Mouse (Mus musculus) frontal cortex, adult (tissue): ENCODE measurements at regions not wholly inside any gene's neighbourhood (a gene's known extent, or its start where the extent isn't known, plus 50 kb on each side); places are given as distances from the start of the nearest gene placed in this dataset.
A peak's percentile ranks its signal among the peaks of the same experiment; 100 is the strongest.

ENCODE experiments used
- ATAC-seq: cut with Nextera tagmentation; 2 replicates; pipeline ENCODE4 v1.9.2; 2017; ENCODE audit warnings: mild to moderate bottlenecking, moderate library complexity, mixed read lengths; ENCODE audit not compliant: low TSS enrichment

DNA sequence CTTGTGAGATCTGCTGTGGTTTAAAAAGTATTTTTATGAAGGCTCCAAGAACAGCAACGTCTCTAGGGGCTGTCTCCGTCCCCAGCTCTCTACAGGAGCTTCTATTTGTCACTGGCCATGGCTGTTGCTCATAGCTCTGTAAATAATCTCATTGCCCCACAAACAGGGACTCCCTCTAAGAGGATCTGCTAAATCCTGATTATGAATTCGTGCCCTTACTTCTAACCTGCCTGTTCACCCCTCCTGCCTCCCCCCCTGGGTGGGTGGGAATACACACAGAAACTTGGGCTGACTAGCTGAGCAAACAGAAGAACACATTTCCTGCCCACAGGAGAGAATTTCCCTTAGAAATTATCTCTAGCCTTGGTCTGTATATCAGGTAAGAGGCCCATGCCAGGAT is 155.9 kb upstream of the Ncam1 start:
- ATAC-seq, result no peak

DNA sequence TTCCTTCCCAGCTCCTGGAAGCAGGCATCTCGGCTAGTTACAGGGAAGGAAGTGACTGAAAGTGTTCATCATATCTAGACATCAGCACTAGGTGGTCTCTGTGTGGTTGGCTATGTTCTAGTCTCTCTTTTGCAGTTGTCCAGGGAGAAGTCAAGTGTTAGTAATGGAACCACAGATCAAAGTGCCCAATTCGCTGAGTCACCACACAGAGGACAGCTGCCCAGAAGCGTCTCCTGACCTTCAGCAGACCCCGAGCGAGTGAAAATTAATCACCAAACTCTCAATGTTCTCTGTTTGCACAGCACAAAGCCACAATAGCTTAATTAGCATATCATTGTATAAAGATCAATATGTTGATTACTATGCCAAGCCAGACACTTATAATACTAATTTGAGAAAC is 151.6 kb upstream of the Ncam1 start:
- ATAC-seq, result no peak

DNA sequence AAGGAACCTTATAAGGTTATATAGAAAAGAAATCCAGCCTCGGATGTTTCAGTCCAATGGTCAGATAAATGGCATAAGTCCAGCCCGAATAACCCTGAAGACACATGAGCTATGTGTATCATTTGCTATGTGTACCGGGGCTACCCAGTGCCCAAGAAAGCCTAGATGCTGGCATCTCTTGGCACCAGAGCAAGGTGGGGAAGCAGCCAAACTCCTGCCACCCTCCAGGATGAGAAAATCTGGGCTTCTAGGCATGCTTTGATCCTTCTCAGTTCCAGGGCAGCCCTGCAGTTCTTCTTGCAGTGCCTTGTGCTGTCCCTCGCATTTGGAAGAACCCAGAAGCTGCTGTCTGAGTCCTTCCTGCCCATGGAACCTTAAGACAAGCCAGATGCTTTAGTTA is 149.8 kb upstream of the Ncam1 start:
- no peak for ATAC-seq

DNA sequence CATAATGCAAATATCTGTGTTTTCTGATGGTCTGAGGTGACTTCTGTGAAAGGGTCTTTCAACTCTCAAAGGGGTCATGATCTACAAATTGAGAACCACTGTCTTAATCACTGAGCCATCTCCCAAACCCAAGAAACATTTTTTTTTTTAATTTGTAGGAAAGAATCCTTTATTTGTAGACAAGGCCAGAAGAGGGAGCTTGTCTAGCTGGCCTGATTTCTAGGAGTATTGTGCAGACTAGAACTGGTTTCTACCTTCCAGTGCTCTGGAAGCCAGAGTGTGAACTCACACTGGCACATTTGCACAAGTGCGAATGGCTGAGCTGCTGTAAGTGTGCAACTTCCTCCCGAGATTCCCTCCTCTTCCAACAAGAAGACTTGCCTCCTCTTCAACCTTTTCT is 148.1 kb upstream of the Ncam1 start:
- ATAC-seq, result no peak

DNA sequence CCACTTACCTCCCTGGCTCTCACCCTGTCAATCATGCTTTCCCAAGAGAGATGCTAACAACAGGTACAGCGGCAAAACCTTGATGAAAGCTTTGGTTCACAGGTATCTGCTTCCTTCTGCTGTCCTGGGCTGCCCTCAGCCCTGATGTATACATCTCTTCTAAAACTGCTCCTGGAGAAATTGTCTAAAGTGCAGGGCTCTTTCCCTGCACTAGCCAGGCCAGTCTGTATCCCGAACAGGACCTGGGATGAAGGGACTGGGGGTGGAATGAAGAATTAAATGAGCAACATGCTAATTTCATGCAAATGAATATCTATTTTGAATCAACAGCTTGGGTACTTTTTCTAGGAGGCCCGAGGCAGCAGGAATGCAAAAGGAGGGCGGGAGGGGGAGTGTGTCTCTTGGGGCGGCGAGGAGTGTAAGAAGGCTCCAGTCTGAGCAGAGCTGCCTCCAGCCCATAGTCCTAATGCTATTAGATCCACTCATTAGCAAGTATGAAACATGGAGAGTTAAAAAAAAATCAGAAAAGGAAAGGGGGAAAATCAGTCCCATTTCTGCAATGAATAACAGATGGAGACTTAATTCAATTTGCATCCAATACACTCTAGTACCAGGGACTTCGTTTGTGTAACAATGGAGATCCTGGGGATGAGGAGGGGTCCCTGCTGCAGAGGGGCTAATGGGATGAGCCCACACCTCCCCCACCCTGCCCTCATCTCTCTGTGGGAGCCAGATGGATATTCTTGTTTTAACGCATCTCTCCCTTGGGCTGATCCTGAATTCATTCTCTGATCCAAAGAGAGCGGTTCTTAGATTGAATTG is 137.0 kb upstream of the Ncam1 start:
- ATAC-seq, result peak; percentile 93

DNA sequence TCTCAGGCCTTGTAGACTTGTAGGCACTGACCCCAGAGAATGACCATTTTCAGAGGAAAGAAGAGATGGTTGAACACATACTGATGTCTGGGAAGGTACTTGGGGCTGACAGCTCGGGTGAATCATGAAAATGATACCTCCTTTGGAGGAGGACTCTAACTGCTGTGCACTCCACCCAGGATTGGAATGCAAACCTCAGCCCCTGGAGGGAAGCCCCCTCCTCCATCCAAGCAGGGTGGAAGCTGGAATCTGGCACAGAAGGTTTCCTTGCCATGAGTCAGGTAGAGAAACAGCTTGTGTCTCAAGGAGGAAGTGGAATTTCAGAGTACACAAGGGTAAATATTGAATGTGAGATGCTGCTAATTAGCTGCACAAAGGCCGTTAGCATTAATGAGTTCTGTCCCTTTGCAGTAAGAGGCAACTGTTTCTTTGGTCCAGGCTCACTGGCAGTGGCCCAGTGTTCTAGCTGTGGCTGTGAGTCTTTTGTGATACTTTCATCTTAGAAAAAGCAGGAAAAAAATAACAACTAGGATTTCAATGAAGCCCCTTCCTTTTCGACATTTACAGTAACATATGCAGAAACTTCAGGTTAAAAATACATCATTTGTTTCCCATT is 129.4 kb upstream of the Ncam1 start:
- no peak for ATAC-seq

DNA sequence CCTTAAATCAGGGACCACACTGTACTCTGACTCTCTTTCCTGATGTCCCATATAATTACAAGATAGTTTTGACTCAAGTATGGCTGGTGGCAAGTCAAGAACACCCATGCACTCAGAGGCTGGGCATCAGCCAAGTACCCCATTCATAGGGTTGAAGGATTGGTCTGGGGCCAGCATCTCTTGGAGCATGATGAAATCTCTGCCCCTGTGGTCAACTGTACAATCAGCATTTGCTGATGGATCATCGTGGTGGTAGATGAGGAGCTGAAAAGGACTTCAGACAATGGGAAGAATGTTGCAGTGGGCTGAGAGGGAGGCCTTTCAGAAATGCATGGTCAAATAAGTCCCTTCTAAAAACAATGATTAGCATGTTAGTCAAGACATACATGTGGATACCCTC is 128.6 kb upstream of the Ncam1 start:
- ATAC-seq, result no peak

DNA sequence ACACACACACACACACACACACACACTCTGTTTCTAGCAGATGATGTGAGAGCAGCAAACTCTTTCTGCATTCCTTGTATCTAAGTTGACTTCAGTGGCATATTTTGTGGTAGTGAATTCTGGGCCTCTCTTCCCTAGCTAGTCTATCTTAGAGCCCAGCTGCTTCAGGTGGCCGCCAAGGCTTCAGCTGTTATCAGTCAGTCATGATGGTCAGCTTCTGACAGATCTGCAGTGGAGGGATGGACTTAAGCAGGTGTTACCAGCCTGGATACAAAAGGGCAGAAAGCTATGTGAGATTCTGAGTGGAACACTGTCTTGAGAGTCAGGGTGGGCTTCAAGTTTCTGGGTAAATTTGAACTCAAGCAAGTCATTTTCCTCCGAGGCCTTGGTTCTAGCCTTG is 127.1 kb upstream of the Ncam1 start:
- no peak for ATAC-seq

DNA sequence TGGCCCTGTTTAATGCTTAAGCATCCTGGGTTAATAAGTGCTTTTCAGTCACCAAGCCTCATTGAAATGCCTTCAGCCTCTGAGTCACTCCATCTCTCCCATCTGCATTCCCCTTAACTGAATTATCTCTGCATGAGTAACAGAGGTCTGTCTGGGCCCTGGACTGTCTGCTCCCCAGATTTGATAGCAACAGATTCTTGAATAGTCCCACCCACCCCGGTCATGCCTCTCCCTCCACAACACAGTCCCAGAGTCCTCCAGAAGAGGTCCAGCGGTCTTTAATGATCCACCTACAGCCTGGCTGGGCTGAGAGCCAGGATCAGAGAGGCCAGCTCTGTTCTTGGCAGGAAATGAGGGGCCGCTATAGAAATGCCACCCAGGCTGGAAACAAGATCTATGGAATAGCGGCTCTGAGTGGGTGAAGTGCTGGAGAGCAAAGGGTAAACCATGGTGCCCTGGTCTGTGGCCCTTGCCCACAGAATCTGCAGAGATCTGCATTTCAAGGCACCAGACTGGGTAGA is 125.3 kb upstream of the Ncam1 start:
- ATAC-seq, result no peak

DNA sequence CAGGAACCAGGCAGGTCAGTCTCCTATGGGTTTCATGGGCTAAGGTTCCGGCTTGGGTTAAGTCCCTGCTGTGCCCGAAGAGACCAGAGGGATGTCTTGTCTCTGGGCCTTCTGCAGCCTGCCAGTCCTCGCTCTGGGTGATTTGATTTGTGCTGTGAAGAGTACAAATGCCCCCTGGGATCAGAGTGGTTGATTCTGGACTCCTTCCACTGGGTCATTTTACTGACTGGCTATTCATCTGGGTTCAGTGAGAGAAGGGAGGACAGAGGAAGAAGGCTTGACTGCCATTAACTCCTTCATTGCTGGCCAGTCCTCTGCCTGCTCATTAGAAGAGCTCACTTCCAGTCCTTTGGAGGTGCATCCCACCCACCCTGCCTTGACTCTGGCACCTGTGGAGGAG is 124.0 kb upstream of the Ncam1 start:
- no peak for ATAC-seq

DNA sequence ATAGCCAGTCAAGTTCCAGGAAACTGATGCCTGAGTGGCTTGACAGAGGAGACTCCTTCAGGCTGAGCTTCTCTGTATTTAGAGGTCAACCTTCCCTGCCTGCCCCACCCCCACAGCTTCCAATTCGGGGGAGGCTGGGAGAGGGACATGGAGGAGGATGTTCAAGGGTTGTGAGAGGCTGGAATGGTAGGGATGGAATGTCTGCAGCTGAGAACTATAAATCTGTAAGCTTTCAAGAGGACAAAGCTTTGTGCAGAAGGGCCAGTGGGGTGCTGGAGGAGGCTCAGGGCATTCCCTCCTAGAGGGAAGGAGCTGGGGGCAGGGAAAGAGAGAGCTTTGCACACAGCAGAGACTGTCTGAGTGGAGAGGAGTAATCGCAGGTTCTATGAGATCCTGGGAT is 123.4 kb upstream of the Ncam1 start:
- no peak for ATAC-seq

DNA sequence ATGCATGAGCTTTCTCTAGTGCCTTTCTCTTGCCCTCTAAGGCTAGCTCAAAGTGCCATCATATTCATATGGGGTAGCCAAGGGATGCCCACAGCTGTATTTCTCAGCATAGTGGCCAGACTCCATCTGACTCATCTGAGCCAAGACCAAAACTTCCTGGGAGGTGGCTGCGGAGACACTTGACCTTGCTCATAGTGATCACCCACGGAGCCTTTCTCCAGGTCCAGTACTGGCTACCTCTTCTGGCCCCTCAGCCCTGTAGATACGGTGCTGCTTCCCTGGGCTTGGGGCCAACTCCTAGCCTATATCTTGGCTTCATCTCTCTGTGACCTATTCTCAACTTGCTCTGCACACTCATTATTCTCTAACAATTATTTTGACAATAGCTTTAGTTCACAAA is 122.6 kb upstream of the Ncam1 start:
- ATAC-seq, result no peak

DNA sequence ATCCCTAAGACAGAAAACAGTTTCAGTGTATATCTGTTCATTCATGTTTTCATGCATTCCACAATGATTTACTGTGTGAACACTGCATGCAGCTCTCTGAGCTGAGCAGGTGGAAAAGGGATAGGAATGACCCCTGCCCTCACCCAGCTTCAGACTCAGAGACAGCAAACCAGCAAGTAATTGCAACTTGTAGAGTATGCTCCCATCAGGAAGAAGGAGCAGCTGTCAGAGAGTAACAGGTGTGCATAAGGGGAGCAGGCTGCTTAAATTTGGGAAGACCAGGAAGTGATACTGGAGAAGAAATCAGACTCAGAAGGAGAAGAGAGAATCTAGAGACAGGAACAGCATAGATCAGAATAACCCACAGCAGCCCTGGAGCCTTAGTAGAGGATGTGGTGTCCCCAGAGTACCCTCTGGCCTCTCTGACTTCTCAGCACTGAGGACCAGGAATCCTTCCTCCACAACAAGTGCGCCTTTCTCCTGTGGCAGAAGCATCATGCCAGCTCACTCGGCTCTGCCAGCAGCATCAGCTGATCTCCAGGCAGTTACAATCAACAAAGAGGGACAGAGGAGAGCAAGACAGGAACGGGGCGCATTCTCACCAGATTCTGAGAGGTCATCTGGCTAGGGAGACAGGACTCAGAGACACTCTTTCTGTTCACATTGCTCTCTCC is 116.5 kb upstream of the Ncam1 start:
- peak; percentile 62 for ATAC-seq

DNA sequence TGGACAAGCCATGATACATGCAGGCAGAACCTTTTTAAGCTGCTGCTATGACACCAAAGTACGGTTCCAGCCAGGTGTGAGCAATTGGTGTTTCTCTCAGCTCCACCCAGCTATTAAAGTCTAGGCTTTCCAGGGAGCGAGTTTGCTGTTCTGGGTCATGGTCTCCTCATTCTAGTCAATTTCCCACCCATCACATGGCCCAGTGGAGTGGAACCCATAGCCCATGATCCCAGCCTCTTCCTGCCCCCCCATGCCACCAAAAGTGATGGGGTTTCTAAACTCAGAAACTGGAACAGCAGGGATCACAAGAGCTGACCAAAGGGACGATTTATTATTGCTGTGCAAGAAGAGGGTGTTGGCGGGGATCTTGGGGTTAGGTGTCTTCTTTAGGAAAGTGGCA is 115.0 kb upstream of the Ncam1 start:
- no peak for ATAC-seq

DNA sequence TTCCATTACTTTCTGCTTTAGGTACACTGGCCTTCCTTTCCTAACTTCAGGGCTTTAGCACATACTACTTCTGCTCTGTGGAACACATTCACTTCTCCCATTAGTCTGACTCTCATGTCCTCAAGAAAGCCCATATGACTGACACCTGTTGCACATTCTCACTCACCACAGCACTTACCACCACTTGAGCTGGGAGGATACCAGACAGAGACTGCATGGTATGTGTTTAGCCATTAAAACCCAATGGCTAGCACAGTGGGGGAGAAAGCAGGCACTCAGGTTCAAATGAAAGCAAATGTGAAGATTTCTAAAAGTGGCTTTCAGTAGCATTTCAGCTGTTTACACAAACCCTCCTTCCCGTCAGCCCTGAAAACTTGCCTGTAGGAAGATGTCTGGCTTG is 113.6 kb upstream of the Ncam1 start:
- ATAC-seq, result no peak

DNA sequence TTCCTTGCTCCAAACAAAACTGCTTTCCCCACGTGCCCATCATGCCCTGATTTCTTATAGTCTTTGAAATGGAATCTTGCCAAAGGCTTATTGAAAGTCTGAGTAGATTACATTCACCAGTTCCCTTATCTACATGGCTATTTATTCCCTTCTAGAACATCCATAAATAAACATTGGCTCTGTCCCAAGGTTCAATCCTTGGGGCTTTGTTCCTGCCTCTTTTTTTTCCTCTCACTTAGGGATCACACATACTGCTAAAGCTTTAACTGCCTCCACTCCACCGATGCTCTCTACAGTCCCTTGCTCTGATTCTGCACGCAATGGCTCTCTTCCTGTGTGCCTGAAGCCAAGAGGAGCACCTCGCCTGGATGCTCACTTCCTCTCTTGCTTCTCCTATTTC is 107.6 kb upstream of the Ncam1 start:
- ATAC-seq, result no peak

DNA sequence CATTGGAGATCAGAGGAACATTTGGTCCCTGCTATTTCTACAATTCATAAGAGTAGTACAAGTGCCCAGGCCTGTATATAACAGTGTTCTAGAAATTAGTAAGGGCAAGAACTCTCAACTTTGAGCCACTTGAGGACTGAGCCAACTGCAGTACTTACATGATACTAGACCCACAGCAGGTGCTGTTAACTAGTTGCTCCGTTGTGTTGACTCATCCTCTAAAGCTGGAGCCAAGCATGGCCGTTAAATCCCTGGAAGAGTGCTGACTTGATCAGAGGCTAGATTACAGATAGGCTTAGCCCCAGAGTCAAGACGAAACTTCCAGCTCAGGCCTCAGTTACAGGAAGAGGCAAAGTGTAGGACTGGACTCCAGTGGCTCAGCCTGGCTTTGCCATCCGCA is 107.0 kb upstream of the Ncam1 start:
- ATAC-seq, result no peak

DNA sequence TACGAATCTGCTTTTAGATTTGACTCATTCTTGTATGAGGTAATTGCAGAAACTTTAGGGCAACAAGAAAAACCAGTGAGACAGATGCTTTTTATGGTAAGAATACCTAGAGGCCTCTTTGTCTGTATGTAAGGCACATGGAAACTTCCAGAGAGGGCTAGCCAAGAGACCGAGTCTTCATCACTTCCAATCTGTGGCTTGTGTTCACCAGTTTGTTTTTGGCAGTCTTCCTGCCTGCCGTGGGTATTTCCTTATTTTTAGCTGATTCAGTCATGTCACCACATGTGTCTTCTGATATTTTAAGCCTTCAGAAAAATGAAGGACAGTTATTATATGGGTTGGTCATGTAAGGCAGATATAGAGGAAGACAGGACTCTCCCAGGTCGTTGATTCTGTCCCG is 100.2 kb upstream of the Ncam1 start:
- no peak for ATAC-seq

DNA sequence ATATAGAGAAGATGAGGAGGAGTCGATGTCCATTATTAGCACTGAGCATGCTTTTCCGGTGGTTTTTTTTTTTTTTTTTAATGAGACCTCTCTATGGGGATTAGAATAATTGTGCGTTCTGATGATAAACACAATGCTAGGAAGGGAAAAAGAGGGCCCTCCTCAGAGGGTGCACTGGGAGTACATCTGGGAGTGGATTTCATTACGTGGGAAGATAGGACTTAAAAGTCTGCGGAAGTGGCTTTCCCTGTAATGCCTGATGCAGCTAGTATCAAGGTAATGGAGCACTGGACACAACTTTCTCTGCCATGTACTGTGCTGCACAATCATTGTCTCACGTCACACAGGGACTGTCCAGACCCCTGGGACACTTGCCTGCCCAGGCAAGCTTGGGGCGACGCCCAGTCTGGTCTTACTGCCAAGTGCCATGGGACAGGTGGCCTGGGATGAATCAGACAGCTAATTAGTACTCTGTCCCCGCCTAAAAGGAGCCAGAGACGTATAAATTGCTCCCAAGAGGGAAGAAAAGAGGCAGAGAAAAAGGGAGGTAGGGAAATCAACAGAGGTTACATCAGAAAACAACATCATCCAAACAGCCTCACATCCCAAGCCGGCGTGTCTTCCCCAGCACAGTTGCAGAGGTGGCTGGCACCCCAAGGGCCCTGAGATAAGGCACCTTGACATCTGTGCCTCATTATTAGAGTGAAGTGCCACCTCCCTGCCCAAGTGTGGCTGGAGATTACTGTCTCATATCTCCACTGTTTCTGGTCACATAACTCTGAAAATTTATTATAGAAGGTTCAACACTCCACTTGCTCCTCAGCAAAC is 86.0 kb upstream of the Ncam1 start:
- no peak for ATAC-seq

DNA sequence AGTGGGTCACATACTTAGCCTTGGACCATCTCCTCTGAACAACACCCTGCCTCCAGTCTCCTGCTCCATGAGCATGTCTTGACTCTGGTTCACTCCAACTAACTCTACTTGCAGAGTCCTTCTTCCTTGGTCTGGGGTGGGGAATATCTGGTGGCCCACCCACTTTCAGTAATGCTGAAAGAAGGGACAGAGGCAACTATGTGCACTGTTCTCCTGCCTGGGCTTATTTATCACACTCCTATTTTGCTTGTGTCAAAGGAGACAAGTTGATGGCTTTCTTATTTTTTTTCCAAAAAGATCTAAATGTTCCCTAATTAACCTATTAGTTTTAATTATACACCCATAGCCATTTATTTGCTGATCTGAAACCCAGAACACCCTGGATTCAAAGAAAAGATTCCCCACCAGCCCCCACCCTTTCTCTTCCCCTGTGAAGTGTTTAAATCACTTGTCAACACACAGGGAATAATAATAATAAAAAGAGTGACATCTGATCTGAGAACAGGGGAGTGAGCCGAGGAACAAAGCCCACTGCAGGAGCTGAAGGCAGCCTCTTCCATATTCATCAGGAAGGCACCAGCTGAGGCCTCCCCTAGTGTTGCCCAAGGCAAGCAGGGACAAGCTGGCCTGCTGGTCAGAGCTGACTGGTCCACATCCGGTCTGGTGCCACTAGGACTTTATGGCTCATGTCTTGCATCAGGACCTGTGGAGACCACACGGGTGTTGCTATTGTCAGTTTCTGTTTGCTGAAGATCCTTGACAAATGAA is 80.8 kb upstream of the Ncam1 start:
- no peak for ATAC-seq

DNA sequence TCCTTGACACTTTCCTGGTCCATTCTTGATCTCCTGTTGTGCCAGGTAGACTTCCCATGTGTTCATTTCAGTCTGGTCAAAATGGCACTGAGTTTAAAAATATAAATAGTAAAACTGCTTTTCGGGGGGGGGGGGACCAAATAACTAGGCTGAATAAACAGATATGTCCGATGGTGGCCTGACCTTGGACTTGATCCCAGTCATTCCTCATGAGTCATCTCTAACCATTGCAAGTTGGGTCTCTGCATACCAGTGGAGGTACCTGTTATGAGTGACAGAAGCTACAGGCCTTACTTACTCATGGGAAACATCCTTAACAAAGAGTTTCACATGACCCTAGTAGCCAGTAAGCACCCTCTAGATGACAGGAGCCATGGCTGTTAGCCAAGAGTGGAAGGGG is 76.2 kb upstream of the Ncam1 start:
- no peak for ATAC-seq
